Mouse (Mus musculus) testis, adult 2 months (tissue): ENCODE results near the gene Kri1. TPM values are rescaled to one million over a fixed set of nuclear protein-coding genes. Genes with fewer than 3 reads are reported as not detected.

Experiments
- H3K27ac ChIP-seq: fragments of 200-500 bp; 2 replicates; pipeline ENCODE4 v1.5.1; 2012; ENCODE audit warnings: low read depth, low read length; ENCODE audit not compliant: control insufficient read depth, insufficient read depth
- H3K27me3 ChIP-seq: fragments of 200-500 bp; 2 replicates; pipeline ENCODE4 v1.6.1; 2012; ENCODE audit warnings: mild to moderate bottlenecking, low read length, moderate library complexity; ENCODE audit not compliant: control insufficient read depth, insufficient read depth
- H3K36me3 ChIP-seq: fragments of 200-500 bp; 2 replicates; pipeline ENCODE4 v1.6.1; 2012; ENCODE audit warnings: mild to moderate bottlenecking, low read length; ENCODE audit not compliant: control insufficient read depth, insufficient read depth
- H3K4me1 ChIP-seq: fragments of 200-500 bp; 2 replicates; pipeline ENCODE4 v1.6.1; 2012; ENCODE audit warnings: low read length; ENCODE audit not compliant: control insufficient read depth, insufficient read depth
- H3K4me3 ChIP-seq: fragments of 200-500 bp; 2 replicates; pipeline ENCODE4 v1.5.1; 2012; ENCODE audit warnings: low read depth, mild to moderate bottlenecking, low read length, moderate library complexity, mixed read lengths; ENCODE audit not compliant: control insufficient read depth
- CTCF ChIP-seq: fragments of 200-500 bp; IDR thresholded peaks from 2 replicates; pipeline ENCODE4 v1.5.1; 2012; ENCODE audit warnings: low read depth, mild to moderate bottlenecking, inconsistent platforms, low read length, moderate library complexity; ENCODE audit not compliant: control insufficient read depth, insufficient read depth, insufficient replicate concordance
- POLR2A ChIP-seq: fragments of 200-500 bp; IDR thresholded peaks from 2 replicates; pipeline ENCODE4 v1.6.1; 2012; ENCODE audit warnings: low read depth, mild to moderate bottlenecking, inconsistent platforms, low read length, moderate library complexity; ENCODE audit not compliant: control insufficient read depth
- polyA plus RNA-seq: library from polyadenylated mRNA; depleted of rRNA; stranded (reverse); fragments of >200 nt; gene quantifications from 2 replicates; pipeline ENCODE4 v1.2.3, GENCODE M21; 2012

Kri1 gene
- polyA plus RNA-seq, 1 experiment, result 35.0 TPM

GRCm38 (mm10) chr9:21321513-21321835 is 33.7 kb upstream of the Kri1 start:
- H3K27me3 ChIP-seq, result no peaks in the 10 kb centered on the region
- H3K4me1 ChIP-seq, result peaks cover 20% of the 10 kb centered on the region
- no peak overlapping the region; the same call in 1 of the 2 replicates for H3K27ac ChIP-seq
- H3K36me3 ChIP-seq, result no peaks in the 10 kb centered on the region
- H3K4me3 ChIP-seq, result peak overlapping the region; percentile 87
- TF ChIP-seq POLR2A, result no peak
- TF ChIP-seq CTCF, result no peak

GRCm38 (mm10) chr9:21320619-21321512 is 33.1 kb upstream of the Kri1 start, which contains the start of gene Slc44a2:
Slc44a2 (plus strand) TSS chr9:21320698.
- peaks cover 20% of the 10 kb centered on the region for H3K4me1 ChIP-seq
- peak within 1 kb of the TSS; percentile 87 for H3K4me3 ChIP-seq
- no peaks in the 10 kb centered on the region for H3K36me3 ChIP-seq
- H3K27me3 ChIP-seq, result no peaks in the 10 kb centered on the region
- peak within 1 kb of the TSS; percentile 73 for H3K27ac ChIP-seq
- TF ChIP-seq POLR2A (peak; percentile 60), CTCF (no peak)

GRCm38 (mm10) chr9:21320280-21320618 is 32.5 kb upstream of the Kri1 start:
- Histone ChIP-seq H3K4me3 (peak overlapping the region; percentile 87), H3K27ac (peak overlapping the region; percentile 68; the same call in 1 of the 2 replicates), H3K27me3 (no peaks in the 10 kb centered on the region), H3K4me1 (peaks cover 20% of the 10 kb centered on the region), H3K36me3 (no peaks in the 10 kb centered on the region)
- TF ChIP-seq CTCF, result no peak
- TF ChIP-seq POLR2A, result no peak

- Histone ChIP-seq H3K4me1 (peaks cover 20% of the 10 kb centered on the region), H3K36me3 (no peaks in the 10 kb centered on the region), H3K27me3 (no peaks in the 10 kb centered on the region), H3K27ac (no peak overlapping the region), H3K4me3 (no peak overlapping the region; the same call in 1 of the 2 replicates)
- no peak for TF ChIP-seq CTCF
- no peak for TF ChIP-seq POLR2A
These were observed 31.7 kb upstream of the Kri1 start for GRCm38 (mm10) chr9:21319503-21319902.

GRCm38 (mm10) chr9:21318792-21319191 is 31.0 kb upstream of the Kri1 start:
- Histone ChIP-seq H3K36me3 (no peaks in the 10 kb centered on the region), H3K27ac (no peak overlapping the region), H3K27me3 (no peaks in the 10 kb centered on the region), H3K4me1 (peaks cover 20% of the 10 kb centered on the region), H3K4me3 (no peak overlapping the region)
- no peak for TF ChIP-seq POLR2A
- no peak for TF ChIP-seq CTCF

- H3K27ac ChIP-seq, result no peak overlapping the region
These were observed 28.9 kb upstream of the Kri1 start for GRCm38 (mm10) chr9:21316696-21317095.

GRCm38 (mm10) chr9:21315421-21315820 is 27.7 kb upstream of the Kri1 start:
- Histone ChIP-seq H3K27me3 (no peaks in the 10 kb centered on the region), H3K27ac (no peak overlapping the region), H3K36me3 (no peaks in the 10 kb centered on the region), H3K4me1 (peaks cover 12% of the 10 kb centered on the region), H3K4me3 (no peak overlapping the region)
- no peak for TF ChIP-seq POLR2A
- TF ChIP-seq CTCF, result no peak

More at GRCm38 (mm10) chr9:21316696-21317095, 28.9 kb upstream of the Kri1 start:
- Histone ChIP-seq H3K4me1 (peaks cover 21% of the 10 kb centered on the region), H3K36me3 (no peaks in the 10 kb centered on the region), H3K4me3 (no peak overlapping the region), H3K27me3 (no peaks in the 10 kb centered on the region)
- no peak for TF ChIP-seq POLR2A
- TF ChIP-seq CTCF, result no peak
